Mouse (Mus musculus): ENCODE data around the gene Utp11.

Gene Utp11

DNA sequence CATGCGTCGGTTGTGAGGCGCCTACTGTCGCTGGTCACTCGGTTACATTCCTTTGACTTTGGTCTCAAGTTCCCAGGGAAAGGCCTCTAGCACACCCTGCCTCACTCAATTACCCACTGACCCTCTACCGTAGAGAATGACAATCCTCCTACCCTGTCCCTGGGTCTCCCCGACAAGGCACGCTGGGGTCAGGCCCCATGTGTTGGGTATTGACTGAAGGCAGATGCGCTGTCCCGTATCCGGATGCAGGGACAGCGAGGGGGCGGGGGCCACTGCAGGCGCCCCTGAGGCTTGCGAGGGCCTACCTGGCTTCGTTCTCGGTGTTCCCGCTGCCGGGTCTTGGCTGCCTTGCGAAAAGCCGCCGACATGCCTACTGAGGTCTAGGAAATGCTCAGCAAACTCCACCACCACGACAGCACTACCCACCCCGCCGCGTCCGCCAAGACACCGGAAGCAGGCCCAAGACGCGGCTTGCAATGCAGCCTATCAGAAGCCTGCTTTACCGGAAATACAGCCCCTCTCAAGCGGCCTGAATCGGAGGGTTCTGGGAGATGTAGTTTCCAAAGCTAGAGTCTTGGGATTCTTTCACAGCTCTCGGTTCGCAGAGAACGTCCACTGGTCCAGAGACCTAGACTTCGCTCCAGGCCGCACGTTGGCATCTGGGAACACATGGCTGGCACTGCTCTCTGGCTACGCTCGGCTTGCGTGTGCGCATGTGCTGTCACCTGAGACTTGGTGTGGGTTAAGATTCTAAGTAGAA, at the start of gene Utp11:
Gene Utp11 (minus strand): TSS at position 466 of the 760 bp plus-strand sequence.
- in situ Hi-C loops (cut with MboI, MseI): no loop called here

DNA sequence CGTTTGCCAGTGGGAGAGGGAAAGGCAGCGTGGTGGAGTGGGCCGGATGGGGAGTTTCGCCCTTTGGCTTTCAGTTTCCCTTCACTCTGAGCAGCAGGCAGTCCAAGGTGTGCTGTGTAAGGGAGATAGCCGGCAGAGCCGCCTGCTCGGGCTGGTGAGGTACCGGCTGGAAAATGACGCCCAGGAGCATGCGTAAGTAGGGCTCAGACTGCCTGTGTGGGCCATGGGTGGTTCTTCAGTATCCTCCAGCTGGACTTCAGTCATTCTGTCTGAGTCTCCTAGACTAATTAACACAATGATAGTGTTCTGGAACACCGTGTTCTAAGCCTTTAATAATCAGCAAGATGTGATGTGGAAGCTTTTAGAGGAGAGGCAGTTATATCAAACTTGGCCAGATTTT, 49.4 kb upstream of the Utp11 start:
- in situ Hi-C loops (cut with MboI, MseI): no loop called here

DNA sequence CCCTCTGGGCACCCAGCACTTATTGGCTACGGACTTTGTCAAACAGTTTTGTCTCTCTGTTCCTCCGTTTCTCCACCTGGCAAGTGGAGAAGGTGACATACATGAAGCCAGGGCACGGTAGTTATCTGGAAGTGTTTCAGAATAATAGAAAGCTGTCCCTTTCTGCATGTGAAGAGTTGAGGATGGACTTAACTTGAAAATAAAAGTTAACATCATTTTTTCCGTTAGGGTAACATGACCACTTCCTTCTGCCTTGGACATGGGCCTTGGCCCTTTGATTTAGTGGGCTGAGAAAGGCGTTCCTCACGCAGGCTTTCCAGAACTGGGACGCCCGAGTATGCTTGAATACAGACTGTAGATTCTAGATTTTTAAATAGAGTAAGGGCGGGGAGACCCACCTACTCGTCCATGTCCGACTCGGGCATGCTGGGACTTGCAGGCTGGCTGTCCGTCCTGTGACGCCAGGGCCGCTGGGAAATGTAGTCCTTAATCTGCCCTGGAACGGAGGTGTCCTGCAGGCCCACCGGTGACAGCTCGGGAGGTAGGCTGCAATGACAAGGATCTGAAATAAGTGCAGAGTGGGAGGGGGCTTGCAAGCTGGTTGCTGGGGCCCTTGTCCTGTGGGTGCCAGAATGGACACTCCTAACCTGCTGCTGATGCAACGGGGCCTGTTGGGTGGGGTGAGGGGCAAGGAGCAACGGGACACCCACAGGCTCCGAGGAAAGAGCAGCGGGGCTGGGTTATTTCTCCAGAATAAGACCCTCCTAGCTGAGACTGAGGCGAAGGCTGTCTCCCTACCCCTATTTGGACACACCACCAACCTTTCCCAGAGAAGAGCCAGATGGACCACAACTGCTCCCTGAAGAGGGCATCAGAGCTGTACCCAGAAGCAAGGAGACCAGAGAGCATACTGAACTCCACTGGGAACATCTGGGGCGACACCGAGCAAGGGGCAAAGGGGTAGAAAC, 48.3 kb upstream of the Utp11 start, which contains the start of gene Inpp5b:
Gene Inpp5b (plus strand): TSS at position 475 of the 968 bp plus-strand sequence.
- in situ Hi-C loops (cut with MboI, MseI): no loop called here

DNA sequence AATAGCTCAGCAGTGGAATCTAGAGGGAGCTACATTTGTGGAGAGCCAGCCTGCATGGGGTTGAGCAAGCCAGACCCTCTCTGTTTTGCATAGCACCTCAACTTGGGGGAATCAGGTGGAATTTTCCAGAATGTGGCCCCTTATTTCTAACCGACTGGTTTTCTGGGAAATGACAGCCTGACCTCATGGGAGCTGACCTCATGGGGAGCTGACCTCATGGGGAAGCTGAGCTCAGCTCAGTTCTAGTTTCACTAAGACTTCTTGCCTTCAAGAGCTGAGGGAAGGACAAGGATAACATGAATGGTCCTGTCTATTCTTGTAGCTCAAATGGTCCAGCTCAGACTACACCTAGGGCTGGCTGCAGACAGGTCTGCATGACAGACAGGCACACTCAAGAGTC, 45.4 kb upstream of the Utp11 start:
- in situ Hi-C loops (cut with MboI, MseI): no loop called here

DNA sequence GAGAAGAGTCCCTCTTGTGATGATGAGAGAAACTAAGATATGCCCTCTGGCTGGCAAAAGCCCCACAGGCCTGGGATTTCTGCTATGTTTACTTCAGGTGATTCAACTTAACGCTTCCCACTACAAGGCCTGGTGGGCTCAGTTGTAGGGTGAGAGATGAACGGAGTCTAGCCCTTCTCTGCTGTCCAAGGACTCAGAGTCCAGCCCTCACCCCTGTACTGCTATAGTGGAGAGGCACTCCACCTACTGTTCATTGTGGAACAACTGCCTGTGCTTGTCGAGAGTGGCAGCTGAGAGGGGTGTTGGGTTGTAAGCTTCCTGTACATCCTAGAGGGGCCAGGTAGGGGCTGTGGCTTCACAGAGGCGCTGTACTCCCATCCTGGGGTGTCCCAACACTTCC, 44.6 kb upstream of the Utp11 start:
- in situ Hi-C loops (cut with MboI, MseI): no loop called here

DNA sequence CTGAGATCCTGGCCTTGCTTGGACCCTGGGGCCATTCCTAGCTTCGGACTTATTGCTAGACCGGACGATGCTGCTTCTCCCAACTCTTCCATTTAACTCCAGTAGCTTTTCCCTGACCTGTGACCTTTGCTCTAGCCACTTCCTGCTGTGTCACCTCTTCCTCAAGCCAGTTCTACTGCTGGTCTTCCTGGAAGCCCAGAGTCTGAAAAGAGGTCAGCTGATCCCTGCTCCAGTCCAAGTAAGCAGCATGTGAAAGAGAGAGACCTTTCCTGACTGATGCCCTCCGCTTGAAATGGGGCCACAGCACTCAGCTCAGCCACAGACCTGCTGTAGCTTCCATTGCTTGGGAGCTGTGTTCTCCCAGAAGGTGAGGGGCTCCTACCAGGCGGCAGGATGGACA, 44.1 kb upstream of the Utp11 start:
- in situ Hi-C loops (cut with MboI, MseI): no loop called here

DNA sequence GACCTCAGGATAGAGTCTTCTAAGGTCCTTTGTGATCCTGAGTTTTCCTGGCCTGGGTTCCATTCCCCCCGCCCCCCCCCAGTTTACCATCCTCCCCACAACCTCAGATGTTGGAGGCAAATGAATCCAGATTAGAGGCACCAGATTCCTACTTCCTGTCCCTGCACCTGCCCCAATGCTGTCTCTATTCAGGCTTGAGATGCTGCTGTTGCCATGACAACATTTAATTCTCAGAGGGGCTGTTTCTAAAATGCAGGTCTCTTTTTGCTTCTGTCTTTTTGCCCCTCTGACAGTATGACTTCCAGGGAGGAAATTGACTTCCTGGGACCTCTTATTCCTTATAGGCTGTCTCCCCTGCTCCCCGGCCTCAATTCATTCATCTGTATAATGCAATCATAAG, 43.6 kb upstream of the Utp11 start:
- in situ Hi-C loops (cut with MboI, MseI): no loop called here

DNA sequence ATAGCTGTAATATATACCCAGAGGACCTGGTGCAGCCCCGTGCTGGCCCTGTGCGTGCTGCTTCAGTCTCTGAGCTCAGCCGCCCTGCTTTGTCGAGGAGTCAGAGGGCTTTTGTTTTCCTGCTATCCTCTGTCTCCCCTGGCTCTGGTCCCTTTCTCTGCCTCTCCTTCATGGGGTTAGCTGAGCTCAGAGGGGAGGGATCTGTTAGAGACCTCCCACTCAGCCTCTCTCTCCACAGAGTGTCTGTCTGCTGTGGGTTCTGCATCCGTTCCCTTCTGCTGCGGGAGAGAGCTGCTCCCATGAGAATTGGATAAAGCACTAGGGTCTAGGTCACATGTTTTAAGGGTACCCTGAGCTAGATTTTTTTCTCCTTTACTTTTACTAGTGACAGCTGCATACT, 32.7 kb upstream of the Utp11 start:
- in situ Hi-C loops (cut with MboI, MseI): loop anchor here (10.0 kb wide), 1 partner anchor 1351 kb away; no protein-coding TSS in a partner anchor

DNA sequence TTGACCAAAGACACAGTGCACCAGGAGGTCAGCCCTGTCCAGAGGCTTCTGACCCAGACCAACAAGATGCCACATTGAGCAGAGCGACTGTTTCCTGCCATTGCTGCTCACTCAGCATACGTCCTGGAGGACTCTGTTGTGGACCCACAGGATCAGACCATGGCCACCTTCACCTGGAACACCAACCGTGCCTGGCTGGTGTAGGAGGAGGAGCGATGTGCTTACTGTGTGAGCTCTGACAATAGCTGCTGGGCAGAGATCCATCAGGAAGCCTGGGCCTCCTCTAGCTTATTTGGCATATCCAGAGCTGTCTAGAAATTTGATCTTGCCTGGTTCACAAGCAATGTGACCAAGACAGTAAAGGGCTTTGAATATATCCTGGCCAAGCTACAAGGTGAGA, 25.7 kb upstream of the Utp11 start:
- in situ Hi-C loops (cut with MboI, MseI): loop anchor here (5.0 to 25.0 kb wide), 3 partner anchors 128 to 1368 kb away; partner anchors contain the start of genes Dnali1, Lsm10 and Snip1

DNA sequence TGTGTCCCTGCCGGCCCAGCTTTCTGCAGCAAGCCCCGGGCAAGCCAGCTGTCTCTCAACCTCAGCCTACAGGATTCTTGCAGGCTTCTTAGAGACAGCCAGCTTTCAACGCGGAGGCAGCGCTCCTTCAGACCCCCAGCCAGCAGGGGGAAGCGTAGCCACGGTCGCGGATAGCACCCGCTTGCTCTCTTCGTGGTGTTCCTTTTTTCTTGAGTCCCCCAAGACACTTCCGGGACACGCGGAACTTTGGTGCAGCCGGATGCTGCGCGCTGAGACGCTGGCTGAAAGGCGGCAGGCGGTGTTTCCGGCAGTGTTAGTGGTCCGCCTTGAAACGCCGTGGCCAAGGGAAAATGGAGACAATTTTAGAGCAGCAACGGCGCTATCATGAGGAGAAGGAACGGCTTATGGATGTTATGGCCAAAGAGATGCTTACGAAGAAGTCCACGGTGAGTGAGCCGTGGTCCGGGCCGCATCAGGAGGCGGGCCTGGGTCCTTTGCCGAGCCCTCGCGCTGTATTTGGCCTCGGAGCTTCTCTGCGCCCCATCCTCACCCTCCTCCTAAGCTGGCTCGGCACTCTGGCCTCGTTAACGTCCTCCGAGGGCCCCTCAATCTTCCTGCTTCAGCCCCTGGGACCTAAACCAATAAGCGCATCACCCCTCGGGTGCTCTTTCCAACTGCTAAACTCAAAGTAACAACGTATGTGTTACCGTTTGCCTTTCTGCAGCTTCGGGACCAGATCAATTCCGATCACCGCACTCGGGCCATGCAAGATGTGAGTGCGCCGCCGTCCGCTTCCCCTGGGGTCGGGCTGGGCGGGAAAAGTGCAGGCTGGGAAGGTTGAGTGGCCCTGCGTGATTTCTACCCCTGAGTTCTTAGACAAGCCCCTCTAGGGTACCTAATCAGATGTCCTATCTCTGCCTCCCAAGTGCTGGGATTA, 21.4 kb upstream of the Utp11 start, which contains the start of gene Sf3a3:
Gene Sf3a3 (plus strand): TSS at position 232 of the 937 bp plus-strand sequence.
- in situ Hi-C loops (cut with MboI, MseI): loop anchor here (5.0 to 25.0 kb wide), 3 partner anchors 132 to 1372 kb away; partner anchors contain the start of genes Dnali1, Lsm10 and Snip1

DNA sequence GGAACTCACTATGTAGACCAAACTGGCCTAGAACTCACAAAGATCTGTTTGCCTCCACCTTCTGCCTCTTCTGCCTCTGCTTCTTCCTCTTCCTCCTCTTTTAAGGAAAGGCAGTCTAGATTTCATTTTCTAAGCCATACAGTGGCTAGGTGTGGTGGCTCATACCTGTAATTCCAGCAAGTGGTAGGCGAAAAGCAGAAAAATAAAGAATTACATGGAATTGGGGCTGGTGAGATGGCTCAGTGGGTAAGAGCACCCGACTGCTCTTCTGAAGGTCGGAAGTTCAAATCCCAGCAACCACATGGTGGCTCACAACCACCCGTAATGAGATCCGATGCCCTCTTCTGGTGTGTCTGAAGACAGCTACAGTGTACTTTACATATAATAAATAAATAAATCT, 20.4 kb upstream of the Utp11 start:
- in situ Hi-C loops (cut with MboI, MseI): loop anchor here (25.0 kb wide), 2 partner anchors 348 to 1373 kb away; partner anchors contain the start of genes Dnali1, Lsm10 and Snip1

DNA sequence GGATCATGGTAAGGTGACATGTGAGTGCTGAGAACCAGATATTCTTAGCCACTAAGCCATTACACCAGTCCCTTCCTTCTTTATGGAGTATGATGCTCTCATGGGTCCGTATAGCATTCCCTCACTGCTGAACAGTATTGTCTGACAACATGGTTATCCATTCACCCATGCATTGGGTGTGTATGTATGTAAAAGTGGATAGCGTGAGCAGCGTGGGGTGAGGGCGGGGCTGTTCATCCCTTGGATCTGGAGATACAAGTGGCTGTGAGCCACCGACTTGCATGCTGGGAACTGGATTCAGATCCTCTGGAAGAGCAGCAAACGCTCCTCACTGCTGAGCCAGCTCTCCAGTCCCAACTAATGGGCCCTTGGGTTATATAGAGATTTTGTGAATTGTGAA, 19.2 kb upstream of the Utp11 start:
- in situ Hi-C loops (cut with MboI, MseI): loop anchor here (25.0 kb wide), 2 partner anchors 350 to 1375 kb away; partner anchors contain the start of genes Dnali1, Lsm10 and Snip1

DNA sequence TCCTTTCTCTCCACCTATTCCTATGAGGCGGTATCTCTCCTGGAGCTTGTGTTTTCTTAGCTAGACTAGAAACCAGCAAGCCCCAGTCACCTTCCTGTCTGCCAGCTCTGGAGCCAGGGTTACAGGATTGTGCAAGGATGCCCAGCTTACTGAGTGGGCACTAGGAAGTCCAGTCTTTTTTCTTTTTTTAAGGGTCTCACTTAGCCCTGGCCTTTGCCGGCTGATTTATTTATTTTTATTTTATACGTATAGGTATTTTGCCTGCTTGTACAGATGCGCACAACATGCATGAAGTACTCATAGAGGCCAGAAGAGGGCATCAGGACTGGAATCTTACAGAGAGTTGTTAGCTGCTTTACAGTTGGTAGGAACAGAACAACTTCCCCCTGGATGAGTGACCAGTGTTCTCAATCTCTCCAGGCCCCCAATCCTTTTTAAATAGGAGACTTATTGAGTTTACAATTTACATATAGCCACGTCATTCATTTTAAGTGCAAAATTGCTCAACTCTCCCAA, 17.4 kb upstream of the Utp11 start:
- in situ Hi-C loops (cut with MboI, MseI): loop anchor here (25.0 kb wide), 2 partner anchors 351 to 1376 kb away; partner anchors contain the start of genes Dnali1, Lsm10 and Snip1

DNA sequence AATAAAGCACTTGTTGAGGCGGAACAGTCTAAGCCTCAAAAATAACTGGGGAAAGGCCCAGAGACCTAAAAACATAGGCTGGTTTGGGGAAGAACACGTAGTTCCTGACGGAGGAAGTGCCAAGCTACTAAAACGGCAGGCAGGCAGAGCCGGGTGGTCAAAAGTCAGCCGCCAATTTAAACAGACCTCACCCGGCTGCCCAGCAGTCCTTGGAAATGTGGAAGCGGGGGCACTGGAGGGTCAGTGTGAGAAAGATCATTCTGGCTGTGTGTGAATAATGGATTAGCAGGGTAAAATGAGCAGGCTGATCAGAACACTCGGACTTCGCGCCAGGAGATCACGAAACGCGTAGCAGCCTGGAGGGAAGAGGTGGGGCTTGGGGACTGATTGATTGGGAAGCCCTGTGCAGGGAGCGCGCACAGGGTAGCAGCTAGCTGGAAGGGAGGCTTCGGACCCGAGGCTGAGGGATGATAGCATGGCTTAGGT, 16.6 kb upstream of the Utp11 start:
- in situ Hi-C loops (cut with MboI, MseI): loop anchor here (5.0 to 25.0 kb wide), 3 partner anchors 352 to 1377 kb away; partner anchors contain the start of genes Dnali1, Lsm10 and Snip1

DNA sequence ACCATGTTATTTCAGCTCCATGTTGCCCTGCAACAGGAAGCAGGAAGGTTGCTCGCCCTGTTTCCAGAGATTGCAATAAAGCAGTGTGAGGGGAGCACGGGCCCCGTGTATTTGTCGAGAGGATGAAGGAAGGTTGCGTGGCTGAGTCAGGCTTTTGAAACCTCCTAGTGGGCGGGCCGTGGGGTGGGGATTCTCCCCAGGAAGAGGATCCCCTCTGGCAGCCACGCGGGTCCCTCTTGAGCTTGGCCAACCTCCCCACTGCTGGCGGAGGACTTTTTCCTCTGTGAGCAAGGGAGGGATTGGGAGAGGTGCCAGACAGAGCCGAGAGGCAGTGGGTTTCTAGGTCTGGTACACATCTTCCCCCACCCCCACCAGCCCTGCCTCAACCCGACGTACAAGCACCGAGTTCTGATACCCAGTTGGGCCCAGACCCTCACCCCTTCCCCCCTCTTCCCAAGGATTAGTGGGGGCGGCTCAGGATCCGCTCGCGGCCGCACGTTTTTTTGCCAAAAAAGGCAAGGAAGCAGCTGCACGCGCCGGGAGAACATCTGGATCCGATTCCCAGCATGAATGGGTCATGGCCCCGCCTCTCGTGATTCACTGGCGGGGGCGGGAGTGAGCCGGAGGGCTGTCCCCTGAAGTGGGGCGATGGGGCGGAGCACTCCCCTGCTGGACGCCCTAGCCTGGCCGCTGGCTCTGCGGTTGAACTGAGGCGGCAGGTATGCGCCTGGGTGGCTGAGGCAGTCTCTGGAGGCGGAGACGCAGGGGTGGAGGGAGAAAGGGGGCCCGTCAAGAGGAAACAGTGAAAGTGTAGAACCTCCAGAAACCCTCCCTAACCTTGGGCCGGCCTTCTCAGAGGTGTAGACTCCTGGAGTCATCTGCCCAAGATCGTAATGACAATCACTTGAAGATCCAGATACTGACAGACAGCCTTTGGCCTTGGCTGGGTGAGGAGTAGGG, 15.4 kb upstream of the Utp11 start:
- in situ Hi-C loops (cut with MboI, MseI): loop anchor here (5.0 to 25.0 kb wide), 3 partner anchors 354 to 1379 kb away; partner anchors contain the start of genes Dnali1, Lsm10 and Snip1

DNA sequence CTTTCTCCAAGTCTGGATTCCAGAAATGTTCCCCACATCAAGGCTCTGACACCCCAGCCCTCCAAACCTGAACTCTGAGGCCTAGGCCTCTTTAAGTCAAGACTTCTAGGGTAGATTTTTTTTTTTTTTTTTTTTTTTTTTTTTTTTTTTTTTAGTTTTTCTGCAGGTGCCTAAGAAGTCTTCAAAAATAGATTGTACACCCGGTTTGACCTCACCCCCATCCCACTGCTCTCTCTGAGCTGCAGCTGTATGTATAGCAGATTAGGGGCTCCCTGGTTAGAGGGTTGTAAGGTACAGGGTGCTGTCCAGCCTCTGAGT, 14.8 kb upstream of the Utp11 start:
- in situ Hi-C loops (cut with MboI, MseI): loop anchor here (5.0 to 25.0 kb wide), 3 partner anchors 354 to 1379 kb away; partner anchors contain the start of genes Dnali1, Lsm10 and Snip1

DNA sequence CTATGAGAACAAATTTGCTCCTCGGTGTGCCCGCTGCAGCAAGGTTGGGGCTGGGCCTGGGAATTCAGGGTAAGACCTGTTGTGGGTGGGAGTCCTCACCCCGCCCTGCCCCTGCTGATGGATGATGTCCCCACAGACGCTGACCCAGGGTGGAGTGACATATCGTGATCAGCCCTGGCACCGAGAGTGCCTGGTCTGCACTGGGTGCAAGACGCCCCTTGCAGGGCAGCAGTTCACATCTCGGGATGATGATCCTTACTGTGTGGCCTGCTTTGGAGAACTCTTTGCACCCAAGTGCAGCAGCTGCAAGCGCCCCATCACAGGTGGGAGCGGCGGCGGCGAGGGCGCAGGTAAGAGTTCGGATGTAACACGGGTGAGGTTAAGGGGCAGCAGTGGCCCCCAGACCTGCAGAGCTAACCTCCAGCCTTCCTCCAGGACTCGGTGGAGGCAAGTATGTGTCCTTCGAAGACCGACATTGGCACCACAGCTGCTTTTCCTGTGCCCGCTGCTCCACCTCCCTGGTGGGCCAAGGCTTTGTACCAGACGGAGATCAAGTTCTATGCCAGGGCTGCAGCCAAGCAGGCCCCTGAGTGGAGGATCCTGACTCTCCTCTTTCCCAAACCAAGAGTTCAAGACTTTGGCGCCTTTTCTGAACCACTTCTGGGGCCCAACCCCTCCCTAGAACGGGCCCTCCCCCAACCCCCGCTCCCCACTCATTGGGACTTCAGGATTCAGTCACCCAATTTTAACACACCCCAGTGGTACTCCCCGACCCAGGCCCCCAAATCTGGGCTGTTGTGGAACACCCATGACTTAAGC, 14.2 kb upstream of the Utp11 start:
- in situ Hi-C loops (cut with MboI, MseI): loop anchor here (5.0 to 25.0 kb wide), 3 partner anchors 355 to 1380 kb away; partner anchors contain the start of genes Dnali1, Lsm10 and Snip1
